Mouse (Mus musculus): ENCODE measurements around the gene Lmo4.

The Lmo4 gene

DNA sequence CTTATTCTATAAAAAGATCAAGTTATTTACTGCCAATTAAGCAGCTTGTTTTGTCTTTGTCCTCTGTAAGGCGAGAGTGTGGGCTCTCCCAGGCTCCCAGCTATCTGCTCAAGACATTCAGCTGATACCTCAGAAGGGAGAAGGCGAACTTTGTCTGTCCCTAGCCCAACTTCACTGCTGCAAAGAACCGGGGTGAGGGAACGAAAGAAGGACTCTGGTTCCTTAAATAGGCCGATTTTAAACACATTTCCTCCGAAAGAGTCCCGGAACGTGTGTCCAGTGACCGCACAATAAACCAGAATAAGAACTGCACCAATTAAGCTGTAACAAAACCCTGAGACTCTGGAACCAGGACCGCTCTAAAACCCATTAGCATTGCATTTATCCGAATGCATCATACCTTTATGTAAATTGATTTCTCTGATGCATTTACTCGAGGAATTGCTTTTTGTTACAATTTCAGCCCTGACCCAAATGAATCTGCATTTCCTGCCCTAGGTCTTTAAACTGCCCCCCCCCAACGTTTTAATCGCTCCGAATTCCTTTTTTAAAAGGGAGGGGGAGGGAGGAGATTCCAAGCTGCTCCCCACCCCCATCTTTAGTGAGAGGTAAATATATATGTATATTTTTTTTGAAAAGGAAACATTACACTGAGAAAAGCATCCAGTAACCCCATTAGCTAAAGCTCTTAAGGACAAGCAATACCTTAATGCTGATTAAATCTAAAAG lies 1.6 kb downstream of the Lmo4 start:
- peak in 1 of 2 experiments; percentile 32 for DNase-seq (ENCODE audit: low spot score in 2 of 2)

DNA sequence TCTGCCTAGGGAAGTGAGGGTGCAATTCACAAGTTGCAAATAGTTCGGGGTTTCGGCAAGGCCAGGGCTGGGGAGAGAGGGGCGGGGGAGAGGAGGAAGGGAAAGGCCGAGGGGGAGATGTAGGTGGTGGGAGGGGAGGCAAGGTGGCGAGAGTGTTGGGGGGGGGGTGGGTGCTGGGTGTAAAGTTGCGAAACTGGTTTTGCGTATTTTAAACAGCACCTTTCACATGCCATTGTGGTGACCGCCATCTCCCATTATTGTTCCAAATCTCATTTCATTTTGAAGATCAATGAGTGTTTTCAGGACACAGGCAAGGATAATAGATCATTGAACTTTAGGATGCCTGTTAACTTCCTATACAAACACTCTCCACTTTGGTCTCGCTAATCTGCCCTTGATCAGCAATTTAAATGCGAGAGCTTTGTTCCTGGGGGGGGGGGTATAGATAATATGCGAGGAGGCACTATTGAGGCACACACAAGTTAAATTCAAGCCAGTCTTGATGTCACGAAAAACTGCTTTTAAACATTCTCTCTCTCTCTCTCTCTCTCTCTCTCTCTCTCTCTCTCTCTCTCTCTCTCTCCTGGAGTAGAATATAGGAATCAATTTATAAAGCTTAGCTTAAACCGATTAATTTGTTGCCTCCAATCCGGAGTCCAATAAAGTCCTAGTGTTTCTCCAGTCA lies 2.3 kb downstream of the Lmo4 start:
- no peak for DNase-seq (ENCODE audit: low spot score in 2 of 2)

DNA sequence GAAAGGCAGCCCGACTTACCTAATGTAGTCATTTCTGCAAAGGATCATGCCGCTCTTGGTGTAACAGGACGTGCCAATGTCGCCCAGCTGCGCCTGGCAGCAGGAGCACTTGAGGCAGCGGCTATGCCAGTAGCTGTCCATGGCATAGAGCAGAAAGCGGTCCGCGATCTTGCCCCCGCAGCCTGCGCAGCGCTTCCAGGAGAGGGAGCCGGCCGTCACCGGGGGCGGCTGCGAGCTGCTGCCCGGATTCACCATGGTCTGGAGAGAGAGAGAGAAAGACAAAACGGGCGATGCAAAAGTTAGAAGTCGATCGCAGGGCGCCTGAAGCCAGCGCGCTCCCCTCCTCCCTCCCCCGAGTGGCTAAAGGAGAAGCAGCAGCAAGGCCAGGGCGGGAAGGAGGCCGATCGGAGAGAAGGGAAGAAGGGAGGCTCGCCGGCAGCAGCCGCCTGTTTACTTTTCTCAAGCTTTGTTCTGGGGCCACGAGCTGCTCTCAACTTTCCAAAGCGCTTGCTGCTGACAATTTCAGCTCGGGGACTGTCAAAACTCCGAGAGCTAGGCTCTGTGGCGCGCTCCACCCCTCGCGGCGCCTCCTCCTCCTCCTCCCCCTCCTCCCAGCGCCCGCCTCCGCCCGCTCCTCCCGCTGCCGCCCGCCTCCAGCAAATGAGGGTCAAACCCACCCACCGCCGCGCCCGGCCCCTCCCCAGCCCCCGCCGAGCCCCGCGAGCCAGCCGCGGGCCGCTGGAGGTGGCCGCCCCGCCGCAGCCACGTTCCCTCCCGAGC lies 3.0 kb downstream of the Lmo4 start:
- peak; percentile 83 to 89 for DNase-seq (ENCODE audit: low spot score in 2 of 2)

DNA sequence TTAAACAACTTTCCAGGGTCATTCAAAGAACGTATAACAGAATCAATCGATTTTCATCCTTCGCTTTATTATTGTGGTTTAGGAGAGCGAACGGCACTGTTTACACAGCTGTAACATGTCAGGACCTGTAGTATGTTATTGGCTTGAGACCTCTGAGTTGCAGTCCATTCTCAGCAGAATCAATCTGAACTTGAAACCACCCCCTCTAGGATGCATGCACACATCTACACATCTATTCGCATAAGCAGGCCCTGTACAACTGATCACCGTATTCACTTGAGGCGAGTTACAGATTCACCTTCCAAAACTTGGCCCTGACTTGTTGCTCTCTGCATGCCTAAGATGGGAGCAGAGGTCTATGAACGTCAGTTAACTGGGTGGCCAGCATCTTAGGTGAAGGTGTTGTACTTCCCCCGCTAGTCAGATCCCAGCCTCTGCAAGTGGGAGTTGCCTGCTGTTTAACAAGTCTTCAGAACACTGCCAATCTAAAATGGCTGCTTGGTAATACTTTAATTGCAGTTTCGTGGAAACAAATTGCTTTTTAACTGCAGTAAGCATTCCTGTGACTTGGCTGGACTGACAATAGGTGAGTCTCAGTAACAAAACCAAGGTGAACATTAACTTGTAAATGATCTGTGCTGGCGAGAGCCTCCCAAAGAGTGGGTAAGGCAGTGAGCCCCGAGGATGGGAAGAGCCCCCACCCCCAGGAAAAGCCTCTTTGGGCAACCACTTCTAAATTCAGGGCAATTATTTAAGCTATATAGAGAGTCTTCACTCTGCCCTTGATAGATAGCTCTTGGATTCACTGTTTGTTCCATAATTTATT lies 19.5 kb downstream of the Lmo4 start:
- DNase-seq (ENCODE audit: low spot score in 2 of 2): no peak

DNA sequence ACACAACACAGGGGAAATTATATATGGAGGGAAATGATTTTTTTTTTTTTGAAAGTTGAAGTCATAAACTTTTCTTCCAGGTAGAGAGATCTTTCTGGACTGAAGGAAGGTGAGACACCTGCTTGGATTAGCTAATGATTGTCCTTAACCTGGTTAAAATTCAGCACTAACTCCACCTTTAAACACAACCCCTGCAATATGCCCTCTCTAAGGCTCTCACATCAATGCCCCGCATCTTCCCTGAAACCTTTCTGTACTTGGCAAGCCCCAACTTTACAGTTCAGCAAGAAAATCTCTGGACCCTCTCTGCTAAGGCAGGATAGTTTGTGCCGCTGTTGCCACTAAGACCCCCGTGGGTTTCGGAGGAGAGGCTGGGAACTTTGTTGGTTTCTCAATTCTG lies 20.1 kb downstream of the Lmo4 start:
- DNase-seq (ENCODE audit: low spot score in 2 of 2): no peak

DNA sequence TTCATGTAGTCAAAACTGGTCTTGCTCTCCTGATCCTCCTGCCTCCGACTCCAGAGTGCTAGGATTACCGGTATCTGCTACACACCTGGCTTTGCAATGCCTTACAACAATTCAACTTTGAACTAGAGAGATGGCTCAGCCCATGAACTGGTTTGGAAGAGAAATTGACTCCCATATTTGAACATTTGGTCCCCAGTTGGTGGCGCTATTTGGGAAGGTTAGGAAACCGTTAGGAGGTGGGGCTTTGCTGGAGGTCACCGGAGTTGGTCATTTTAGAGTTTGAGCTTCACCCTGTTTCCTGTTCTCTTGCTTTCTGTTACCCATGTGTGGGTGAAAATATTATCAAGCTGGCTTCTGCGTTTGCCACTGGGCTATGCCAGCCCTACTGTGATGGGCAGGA lies 22.8 kb downstream of the Lmo4 start:
- DNase-seq (ENCODE audit: low spot score in 2 of 2): no peak

DNA sequence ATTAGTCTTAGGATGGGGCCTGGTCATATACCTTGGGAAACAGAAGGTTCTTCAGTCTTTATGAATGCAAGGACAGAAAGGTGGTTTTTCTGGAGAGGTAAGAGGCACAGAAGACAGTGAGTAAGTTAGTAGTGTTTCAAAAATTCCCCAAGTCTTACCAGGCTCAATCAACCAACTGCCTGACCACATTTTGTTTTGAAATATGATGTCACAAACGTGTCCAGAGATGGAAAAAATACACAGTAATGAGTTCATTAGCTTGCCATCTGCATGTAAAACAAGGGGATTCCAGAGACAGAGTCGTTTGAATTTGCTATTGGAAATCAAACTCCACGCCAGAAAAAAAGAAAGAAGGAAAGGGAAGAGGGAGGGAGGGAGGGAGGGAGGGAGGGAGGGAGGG lies 26.1 kb downstream of the Lmo4 start:
- DNase-seq (ENCODE audit: low spot score in 2 of 2): no peak

DNA sequence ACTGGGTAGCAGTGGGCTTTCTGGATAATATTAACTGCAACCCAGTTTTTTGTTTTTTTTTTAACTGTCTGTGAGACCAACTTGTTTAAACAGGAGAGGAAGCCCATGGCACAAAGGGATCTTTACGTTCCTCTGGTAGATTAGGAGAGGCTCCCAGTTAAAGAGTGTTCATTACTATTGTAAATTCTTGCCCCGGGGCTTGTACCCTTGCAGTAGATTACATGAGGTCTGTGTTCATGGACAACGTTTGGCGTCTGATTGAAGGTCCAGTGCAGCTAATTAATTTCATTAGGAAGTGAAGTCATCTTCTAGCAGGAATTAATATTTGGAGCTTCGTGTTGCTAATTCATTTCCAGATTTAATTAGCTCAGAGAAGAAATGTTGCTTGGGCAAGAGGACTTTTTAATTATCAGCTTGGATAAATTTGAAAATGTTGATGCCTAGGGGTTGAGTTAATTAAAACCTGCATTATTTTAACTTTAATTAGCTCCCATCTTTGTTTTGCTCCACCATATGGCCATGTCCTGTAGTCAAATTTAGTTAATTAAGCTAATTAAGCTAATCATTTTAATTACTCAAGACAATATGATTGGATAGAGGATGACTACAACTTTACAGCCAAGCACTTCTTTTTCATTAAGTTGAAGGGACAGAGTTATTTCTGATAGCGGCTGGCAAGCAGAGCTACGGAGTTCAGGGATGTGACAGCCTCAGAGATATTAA lies 31.0 kb downstream of the Lmo4 start:
- DNase-seq (ENCODE audit: low spot score in 2 of 2): no peak

DNA sequence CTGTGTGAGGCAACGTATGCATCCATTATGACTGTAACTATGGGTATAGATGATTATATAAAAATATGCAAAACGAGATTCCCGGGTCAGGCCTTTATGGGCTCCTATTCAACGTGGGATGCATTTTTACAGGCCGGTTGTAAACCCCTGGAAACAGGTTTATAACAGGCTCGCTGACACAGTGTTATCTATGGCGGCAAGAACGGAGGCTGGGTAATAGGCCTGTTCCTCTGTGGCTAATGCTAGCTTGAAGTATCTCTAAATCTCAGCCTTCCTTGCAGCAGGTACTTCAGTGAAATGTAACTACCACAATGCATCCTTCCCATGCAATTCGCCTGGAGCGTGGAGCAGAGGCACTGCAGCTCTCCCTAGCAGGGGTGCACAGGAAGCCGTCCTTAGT lies 31.9 kb downstream of the Lmo4 start:
- DNase-seq (ENCODE audit: low spot score in 2 of 2): no peak

DNA sequence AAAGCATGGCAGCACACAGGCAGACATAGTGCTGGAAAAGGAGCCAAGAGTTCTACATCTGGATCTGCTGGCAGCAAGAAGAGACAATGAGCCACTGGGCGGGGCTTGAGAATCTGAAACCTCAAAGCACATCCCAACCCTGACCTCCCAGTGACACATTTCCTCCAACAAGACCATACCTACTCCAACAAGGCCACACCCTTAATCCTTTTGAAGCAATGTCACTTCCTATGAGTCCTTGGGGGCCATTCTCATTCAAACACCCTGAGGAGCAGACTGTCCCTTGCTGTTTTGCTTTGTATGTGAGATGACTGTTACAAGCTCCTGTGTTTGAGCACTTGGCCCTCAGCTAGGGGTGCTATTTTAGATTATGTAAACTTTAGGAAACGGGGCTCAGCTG lies 33.3 kb downstream of the Lmo4 start:
- no peak for DNase-seq (ENCODE audit: low spot score in 2 of 2)

DNA sequence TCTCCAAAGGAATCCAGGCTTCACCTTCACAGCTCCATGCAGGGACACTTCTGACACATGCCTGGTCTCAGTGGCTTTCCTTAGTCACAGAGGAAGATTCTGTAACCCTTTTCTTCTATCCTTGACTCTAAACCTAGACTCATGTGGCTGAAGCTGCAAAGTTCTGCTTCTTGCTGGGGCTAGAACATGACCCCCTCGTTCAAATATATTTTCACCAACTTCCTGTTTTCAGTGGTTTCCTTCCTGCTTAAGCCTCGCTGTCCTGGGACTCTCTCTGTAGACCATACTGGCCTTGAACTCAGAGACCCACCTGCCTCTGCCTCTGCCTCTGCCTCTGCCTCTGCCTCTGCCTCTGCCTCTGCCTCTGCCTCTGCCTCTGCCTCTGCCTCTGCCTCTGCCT lies 34.5 kb downstream of the Lmo4 start:
- no peak for DNase-seq (ENCODE audit: low spot score in 2 of 2)

DNA sequence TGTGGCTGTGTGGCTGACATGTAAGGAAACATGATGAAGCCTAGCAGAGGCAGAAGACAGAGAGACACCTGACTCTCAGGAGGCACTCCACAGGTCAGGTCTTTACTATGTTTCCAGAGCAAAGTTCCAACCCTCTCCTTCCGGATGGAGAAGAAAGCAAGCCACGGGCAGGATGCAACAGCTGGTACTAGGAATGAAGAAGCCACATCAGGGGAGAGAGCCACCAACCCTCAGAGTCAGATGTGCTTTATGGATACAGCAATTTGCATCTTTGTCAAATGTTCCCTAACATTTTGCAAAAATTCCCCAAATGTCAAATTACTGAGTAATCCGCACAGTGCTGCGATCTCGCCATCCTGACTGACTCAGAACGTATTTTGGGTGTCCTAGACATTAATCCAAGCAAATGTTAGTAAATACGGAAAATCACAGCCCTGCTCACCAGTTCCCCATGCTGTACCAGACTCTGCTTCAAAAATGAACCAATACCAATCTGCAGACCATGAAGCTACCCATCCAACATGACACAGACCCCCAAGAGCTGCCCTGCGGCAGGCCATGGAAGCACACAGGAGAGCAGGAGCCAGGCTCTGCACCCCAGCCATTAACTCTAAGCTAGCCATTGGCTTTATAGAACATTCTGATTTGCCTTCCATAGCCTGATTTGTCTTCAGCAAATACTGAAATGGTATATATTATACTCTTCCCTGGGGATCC lies 38.4 kb downstream of the Lmo4 start:
- no peak for DNase-seq (ENCODE audit: low spot score in 2 of 2)

DNA sequence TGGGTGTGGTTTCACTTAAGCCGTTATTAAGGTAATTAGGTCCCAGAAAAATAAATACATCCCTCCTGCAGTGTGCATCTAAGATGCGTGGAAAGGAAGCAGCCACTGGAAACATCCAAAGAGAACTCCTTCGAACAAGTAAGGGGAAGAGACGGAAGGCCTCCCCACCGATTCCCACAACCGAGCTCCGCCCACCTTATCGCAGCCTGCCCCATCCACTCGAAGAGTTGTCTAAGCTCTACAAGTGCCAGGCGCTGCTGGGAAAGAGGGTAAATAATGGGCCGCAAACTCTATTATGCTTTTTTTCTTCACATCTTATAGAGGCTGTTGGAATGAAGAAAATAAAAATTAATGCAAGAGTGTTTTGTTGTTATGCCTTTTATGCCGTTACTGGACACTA lies 39.6 kb downstream of the Lmo4 start:
- no peak for DNase-seq (ENCODE audit: low spot score in 2 of 2)

DNA sequence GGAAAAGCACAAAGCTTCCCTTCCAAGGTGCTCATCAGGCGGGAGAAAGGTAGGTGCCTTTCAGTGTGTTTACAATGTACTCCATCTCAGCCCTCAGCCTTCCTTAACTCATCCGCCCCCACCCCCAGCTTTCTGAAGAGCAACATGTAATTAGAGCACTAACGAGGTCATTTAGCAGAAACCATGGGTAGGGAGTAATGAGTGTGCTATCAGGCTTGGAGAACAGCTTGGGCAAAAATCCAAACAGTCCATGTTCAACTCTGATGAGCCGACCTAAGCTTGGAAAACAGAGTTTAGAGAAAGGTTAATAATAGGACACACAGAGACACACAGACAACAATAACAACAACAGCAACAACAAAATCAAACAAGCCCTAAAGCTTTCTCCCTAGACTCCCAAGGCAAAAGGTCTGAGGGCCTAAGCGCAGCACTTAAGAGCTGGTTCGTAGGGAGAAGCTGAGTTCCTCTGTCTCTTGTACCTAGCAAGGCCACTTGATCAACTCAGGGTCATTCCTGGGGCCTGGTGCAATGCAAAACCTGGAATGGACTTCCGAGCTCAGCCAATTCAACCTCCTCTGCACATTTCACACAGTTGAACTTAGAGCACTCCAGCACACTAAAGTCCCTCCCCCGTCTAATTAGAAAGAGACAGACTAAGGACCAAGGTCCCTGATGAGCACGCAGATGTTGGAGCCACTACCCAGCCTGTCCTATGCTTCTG lies 40.2 kb downstream of the Lmo4 start:
- no peak for DNase-seq (ENCODE audit: low spot score in 2 of 2)

DNA sequence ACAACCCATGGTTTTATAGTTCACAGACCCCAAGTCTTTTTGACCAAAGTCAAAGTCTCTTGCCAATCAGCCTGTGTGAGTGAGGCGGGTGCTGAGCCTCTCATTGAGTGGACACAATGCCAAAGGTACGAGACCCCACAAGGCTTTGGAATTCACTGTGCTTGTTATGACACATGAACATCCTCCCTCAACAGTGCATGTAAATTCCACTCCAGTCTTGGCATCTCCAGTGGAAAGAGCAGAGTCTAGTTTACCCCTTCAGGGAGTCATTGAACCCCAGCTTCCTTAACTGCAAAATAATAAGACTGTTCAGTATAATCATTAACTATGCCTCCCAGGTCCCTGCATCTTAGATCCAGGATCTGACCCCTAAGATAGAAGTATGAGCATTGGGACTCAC lies 41.3 kb downstream of the Lmo4 start:
- no peak for DNase-seq (ENCODE audit: low spot score in 2 of 2)

DNA sequence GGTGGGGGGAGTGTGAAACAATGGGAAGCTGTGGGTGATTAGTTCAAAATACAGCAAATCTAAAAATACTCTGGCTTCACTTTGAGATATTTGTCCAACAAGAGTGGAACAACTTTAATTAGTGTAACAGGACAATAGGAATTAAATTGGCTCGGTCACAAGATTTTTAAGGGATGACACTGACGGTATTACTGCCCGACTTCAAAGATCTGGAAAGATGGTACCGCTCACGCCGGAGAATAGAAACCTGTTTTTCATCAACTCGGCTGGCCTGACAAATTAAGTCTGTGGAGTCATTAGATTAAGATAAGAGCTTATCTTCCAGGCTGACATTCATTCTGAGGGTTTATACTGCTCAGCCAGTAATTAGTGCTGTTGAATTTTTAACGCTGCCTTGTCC lies 42.9 kb downstream of the Lmo4 start:
- DNase-seq (ENCODE audit: low spot score in 2 of 2): no peak

DNA sequence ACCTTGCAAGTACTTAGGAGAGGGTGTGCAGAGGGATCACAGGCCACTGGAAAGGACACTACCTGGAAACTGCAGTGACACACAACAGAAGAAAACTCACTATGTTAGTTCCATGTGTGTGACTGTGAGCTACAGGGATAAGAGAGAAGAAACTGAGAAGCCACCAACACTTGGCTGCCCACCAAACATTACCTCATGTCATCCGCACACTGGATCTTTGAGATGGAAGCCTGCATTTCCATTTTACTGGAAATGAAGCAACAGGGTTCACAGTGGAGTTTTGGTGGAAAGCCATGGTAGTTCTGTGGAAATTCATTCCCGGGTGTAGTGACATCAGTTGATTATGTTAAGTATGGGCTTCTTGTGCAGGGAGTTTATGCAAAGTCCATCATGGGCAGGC lies 43.8 kb downstream of the Lmo4 start:
- DNase-seq (ENCODE audit: low spot score in 2 of 2): peak in 1 of 2 experiments; percentile 12

DNA sequence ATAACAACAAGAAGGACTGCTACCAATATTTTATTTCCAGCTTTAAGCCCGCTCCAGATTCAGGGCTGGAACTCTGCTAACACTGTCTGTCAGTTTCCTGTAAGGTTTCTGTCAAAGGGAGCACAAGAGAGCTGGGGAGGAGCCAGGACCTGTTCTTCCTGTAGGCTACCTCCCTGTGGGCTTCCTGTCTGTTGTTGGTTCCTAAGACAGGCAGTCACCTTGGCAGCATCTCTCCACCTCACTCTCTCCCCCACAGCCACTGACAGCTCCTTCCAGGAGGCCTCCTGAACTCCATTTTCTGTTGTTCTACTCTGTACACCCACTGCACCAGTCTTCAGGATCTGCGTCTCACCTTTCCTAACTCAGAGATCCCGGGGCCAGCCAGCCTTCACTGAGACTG lies 49.3 kb downstream of the Lmo4 start:
- DNase-seq (ENCODE audit: low spot score in 2 of 2): no peak

DNA sequence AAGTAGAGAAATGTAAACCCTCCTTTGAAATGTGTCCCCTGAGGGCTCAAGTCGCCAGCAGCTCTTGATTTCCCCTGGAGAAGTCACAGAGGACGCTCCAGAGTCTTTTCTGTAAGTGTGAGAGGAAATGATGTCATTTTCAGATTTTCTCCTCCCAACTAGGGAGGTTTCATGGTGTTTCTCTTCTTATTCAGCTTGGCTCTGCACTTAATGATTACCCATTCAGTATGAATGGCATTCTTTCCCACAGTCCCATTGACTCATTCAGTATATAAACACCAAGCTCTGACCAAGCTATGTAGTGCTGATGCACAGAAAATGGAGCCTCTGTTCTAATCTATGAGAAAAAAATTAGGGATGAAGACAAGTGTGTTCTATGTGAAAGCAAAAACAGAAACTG lies 51.6 kb downstream of the Lmo4 start:
- no peak for DNase-seq (ENCODE audit: low spot score in 2 of 2)

DNA sequence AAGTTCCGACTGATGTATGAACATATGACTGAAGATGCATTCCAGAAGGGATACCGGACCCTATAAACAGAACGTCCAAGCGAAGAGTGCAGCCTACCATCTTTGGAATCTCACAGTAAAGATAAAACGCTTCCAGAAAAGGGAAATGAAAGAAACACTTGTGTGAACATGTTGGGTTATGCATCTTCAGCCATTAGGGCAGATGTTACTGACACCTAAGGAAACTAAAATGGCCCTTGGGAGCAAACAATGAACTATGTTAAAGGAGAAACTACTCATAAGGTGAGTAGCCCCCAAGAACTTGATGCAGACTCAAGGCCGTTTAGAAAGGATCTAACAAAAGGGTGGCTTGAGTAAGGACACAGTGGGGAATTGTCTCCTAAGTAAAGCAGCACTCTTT lies 54.0 kb downstream of the Lmo4 start:
- DNase-seq (ENCODE audit: low spot score in 2 of 2): no peak
